Mouse (Mus musculus) intestine, embryonic 16.5 days (tissue): ENCODE data around the gene Upk3bl. TPM values are rescaled to one million over a fixed set of nuclear protein-coding genes. Genes with fewer than 3 reads are reported as not detected.

Experiments
- ATAC-seq: fragments of 200-750 bp; cut with Nextera tagmentation; 2 replicates; pipeline ENCODE4 v1.8.0; 2017; ENCODE audit warnings: moderate TSS enrichment, moderate library complexity
- H3K27ac ChIP-seq: fragments of 300-500 bp; sonication (generic); 2 replicates; pipeline ENCODE4 v1.5.1; 2014; ENCODE audit warnings: mild to moderate bottlenecking, low read length
- H3K27me3 ChIP-seq: fragments of 300-500 bp; sonication (generic); replicated peaks from 2 replicates; pipeline ENCODE4 v1.6.1; 2014; ENCODE audit warnings: low read length, control low read depth, mixed read lengths; ENCODE audit not compliant: control insufficient read depth, insufficient read depth
- H3K36me3 ChIP-seq: fragments of 300-500 bp; sonication (generic); 2 replicates; pipeline ENCODE4 v1.6.1; 2014; ENCODE audit warnings: low read length, control low read depth; ENCODE audit not compliant: control insufficient read depth, insufficient read depth
- H3K4me1 ChIP-seq: fragments of 300-500 bp; sonication (generic); 2 replicates; pipeline ENCODE4 v1.6.1; 2014; ENCODE audit warnings: low read length, control low read depth, mixed read lengths; ENCODE audit not compliant: control insufficient read depth, insufficient read depth
- H3K4me2 ChIP-seq: fragments of 300-500 bp; sonication (generic); 2 replicates; pipeline ENCODE4 v1.6.1; 2014; ENCODE audit warnings: low read depth, low read length, control low read depth
- H3K4me3 ChIP-seq: fragments of 300-500 bp; sonication (generic); 2 replicates; pipeline ENCODE4 v1.5.1; 2014; ENCODE audit warnings: mild to moderate bottlenecking, low read length
- H3K9ac ChIP-seq: fragments of 300-500 bp; sonication (generic); 2 replicates; pipeline ENCODE4 v1.6.1; 2014; ENCODE audit warnings: low read depth, low read length
- H3K9me3 ChIP-seq: fragments of 300-500 bp; sonication (generic); 2 replicates; pipeline ENCODE4 v1.6.1; 2016; ENCODE audit warnings: low read length, control low read depth; ENCODE audit not compliant: control insufficient read depth
- WGBS: fragments of 180-500 bp; shearing (Covaris S2); extraction: QIAGEN DNeasy Blood & Tissue Kit; methylation state at CpG from one replicate; pipeline ENCODE4 v1.1.7; 2014; 5-methylcytosine and 5-hydroxymethylcytosine counted together
- polyA plus RNA-seq: library from polyadenylated mRNA; unstranded; fragments of >200 nt; fragmentation: Nextera tagmentation; extraction: Ambion mirVana; gene quantifications from 2 replicates; pipeline ENCODE4 v1.2.1, GENCODE M21; 2015

Upk3bl gene
- polyA plus RNA-seq, 1 experiment from 2014 or later, result 2.3 TPM

DNA sequence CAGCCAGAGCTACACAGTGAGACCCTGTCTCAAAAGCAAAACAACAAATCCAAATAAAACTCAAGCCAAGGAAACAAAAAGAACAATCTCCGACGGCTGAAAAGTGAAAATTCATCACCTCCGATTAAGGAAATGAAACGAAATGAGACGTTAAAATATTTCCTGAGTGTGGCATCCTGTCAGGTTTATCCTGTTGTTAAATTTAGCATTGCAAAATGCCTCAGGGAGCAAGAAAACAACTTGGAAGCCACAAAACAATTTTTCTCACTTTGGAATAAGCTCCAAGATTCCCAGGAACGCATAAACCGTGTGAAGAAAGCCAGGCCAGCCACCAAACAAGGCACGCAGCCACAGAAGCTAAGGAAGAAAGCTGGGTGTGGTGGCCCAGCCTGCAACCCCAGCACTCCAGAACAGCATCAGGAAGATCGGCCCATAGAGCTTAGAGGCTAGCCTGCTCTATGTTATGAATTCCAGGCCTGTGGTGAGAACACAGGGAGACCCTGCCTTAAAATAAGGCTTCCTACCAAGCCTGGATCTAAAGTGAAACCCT, 22.8 kb downstream of the Upk3bl start:
- no peak overlapping the region for H3K4me2 ChIP-seq
- no peaks in the 10 kb centered on the region for H3K27me3 ChIP-seq
- WGBS, result 83% methylated on average over 9 of the region's 9 CpGs
- H3K4me1 ChIP-seq, result peaks cover 8% of the 10 kb centered on the region
- no peak for ATAC-seq
- H3K4me3 ChIP-seq, result no peak overlapping the region
- H3K9me3 ChIP-seq, result no peaks in the 10 kb centered on the region
- H3K9ac ChIP-seq, result no peak overlapping the region
- H3K27ac ChIP-seq, result 0 out of 2 replicates have a peak overlapping the region, but pooled peaks have one; percentile 45
- no peaks in the 10 kb centered on the region for H3K36me3 ChIP-seq

DNA sequence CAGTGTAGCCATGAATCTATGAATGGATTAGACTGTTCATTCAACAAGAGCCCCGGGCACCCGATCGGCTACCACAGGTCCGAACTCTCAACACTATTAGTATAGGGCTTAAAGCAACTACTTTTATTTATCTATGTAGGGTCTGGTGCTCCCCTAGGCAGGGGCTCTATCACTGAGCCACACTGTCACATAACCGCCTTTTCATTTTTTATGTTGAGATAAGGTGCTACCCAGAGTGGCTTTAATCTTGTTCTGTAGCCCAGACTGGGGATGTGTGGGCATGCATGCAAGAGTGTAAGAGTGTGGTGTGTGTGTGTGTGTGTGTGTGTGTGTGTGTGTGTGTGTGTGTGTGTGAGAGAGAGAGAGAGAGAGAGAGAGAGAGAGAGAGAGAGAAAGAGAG, 23.8 kb downstream of the Upk3bl start:
- no peak overlapping the region for H3K4me3 ChIP-seq
- no peak overlapping the region for H3K27ac ChIP-seq
- ATAC-seq, result no peak
- no peak overlapping the region for H3K9ac ChIP-seq
- no peaks in the 10 kb centered on the region for H3K36me3 ChIP-seq
- 93% methylated on average over 5 of the region's 5 CpGs for whole genome bisulfite sequencing
- H3K4me2 ChIP-seq, result no peak overlapping the region
- H3K4me1 ChIP-seq, result peaks cover 8% of the 10 kb centered on the region
- no peaks in the 10 kb centered on the region for H3K27me3 ChIP-seq
- no peaks in the 10 kb centered on the region for H3K9me3 ChIP-seq

DNA sequence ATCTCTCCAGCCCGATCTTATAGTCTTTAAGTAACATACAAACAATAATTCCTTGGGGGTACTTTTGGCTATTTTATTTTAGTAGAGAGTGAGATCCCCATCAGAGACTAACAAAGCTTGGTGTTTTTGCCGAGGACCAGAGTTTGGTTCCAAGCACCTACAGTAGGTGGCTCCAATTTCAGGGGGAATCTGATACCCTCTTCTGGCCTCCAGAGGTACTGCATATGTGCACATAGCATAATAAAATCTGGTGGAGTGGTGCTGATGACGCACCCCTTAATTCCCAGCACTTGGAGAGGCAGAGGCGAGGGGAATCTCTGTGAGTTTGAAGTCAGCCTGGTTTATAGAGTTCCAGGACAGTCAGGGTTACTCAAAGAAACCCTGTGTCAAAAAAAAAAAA, 28.1 kb downstream of the Upk3bl start:
- ATAC-seq, result no peak
- no peaks in the 10 kb centered on the region for H3K9me3 ChIP-seq
- H3K4me3 ChIP-seq, result no peak overlapping the region
- H3K4me1 ChIP-seq, result peaks cover 9% of the 10 kb centered on the region
- H3K36me3 ChIP-seq, result no peaks in the 10 kb centered on the region
- H3K4me2 ChIP-seq, result no peak overlapping the region
- no peak overlapping the region for H3K9ac ChIP-seq
- no peak overlapping the region for H3K27ac ChIP-seq
- no peaks in the 10 kb centered on the region for H3K27me3 ChIP-seq
- WGBS, result 82% methylated on average over 4 of the region's 4 CpGs

DNA sequence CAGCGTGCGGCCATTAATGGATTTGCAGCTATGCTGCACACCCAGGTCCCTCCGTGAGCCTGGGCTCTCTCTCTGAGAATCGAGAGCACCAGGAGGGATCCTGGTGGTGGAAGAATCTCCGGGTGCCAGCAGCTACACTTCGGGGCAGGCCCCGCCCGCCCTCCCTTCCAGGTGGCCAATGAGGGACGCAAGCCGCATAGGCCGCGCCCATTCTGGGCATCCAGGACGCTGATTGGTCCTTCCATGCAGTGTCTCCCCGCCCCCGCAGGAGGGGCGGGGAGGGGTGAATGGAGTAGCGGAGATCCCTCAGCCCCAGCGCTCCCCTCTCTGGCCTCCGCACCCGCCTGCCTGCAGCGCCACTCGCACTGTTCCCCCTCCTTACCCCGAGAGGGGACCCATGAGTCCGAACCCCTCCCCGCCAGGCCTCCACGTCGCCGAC, 29.4 kb downstream of the Upk3bl start, which contains the start of gene Rasa4:
TSS of gene Rasa4 (plus strand) at position 248 of the 439 bp plus-strand sequence.
- peak within 1 kb of the TSS; percentile 71 for H3K4me3 ChIP-seq
- ATAC-seq, result peak; percentile 95
- H3K9me3 ChIP-seq, result no peaks in the 10 kb centered on the region
- H3K4me2 ChIP-seq, result peak within 1 kb of the TSS; percentile 82
- no peaks in the 10 kb centered on the region for H3K27me3 ChIP-seq
- 0% methylated on average over 28 of the region's 28 CpGs for WGBS
- peaks cover 9% of the 10 kb centered on the region for H3K4me1 ChIP-seq
- peak within 1 kb of the TSS; percentile 66 for H3K27ac ChIP-seq
- peak within 1 kb of the TSS; percentile 72 for H3K9ac ChIP-seq
- H3K36me3 ChIP-seq, result no peaks in the 10 kb centered on the region

DNA sequence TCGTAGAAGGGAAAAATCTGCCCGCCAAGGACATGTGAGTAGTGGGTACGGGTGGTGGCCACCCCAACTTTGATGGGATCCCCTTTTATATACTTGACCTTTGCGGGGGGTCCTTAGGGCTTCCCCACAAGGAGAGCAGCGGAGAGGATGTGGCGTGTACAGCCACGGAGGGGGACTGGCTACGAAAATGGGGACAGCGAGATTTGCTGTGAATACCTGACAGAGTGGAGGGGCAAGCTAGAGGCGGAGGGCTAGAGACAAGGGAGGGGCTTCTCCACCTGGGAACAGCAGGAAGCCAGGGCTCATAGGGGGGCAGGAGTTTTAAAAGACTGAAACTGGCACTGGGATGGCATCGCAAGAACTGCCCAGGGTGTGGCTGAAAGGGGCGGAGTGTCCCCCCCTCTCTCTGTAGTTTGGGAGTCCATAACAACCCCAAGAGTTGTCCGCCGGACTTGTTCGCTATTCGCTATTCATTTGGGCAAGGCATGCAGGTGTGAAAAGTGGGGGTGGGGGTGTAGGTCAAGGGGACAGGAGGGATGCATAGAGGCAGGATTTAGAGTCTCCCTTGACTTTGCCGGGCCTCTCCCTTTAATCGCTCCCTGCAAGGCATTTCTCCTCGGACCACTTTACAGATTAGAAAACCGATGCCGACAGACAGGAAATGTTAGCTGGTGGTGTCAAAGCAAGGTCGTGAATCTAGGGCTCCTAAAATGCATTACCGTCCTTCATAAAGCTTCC, 30.0 kb downstream of the Upk3bl start:
- peak overlapping the region; percentile 66 for H3K27ac ChIP-seq
- no peaks in the 10 kb centered on the region for H3K27me3 ChIP-seq
- ATAC-seq, result peak; percentile 30
- H3K36me3 ChIP-seq, result no peaks in the 10 kb centered on the region
- peak overlapping the region; percentile 71 for H3K4me3 ChIP-seq
- H3K4me1 ChIP-seq, result peaks cover 9% of the 10 kb centered on the region
- peak overlapping the region; percentile 82 for H3K4me2 ChIP-seq
- H3K9ac ChIP-seq, result peak overlapping the region; percentile 72
- H3K9me3 ChIP-seq, result no peaks in the 10 kb centered on the region
- WGBS, result 2% methylated on average over 23 of the region's 23 CpGs

DNA sequence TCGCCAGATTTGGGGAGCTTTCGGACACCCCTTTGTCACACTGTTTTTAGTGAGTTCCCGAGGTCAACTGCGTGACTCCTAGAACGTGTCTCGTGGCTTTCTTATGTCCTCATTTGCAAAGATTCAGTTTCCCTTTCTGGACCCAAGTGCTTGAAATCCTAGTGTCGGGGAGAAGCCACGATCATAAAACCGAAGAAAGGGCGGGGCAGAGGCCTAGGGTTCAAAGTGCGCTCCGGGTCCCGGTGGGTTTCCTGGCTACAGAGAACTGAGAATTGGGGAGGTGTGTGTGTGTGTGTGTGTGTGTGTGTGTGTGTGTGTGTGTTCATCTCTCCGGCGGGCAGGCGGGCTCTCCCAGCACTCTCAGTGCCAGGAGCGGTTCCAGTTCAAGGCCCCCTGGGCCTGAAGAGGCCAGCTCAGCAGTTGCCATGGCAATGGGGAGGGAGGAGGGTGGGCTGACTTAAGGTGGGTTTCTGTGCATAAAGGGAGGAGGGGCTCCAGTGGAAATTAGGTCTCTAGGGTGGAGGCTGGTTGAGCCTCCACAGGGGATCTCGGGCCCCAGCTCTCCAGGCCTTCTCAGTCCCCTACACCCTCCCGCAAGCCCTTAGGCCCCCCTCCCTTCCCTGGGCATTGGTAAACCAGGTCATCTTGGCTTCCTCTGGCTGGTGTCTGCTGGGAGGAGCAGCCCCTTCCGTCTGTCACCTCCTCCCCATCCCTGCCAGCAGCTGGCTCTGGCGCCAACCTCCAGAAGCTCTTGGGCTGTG, 30.8 kb downstream of the Upk3bl start:
- ATAC-seq, result peak; percentile 30

DNA sequence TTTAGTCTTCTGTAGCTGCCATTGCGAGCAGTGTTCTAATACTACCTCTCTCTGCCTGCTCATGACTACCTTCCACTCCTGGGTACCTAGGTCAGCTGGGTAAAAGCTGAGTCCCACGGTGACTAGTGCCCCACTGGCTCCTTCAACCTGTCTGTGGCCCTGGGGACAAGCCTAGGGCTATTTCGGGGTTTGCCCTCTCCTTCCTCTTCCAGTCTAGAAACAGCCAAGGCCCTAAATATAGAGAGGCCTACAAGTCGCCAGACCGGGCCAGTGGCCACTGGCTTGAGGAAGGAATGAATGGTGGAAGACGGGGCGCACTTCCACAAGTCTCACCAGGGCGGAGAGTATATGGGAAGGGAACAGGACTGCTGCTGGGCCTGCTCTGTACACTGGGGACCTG, 32.0 kb downstream of the Upk3bl start:
- no peak overlapping the region for H3K4me2 ChIP-seq
- H3K4me1 ChIP-seq, result peaks cover 9% of the 10 kb centered on the region
- no peaks in the 10 kb centered on the region for H3K9me3 ChIP-seq
- no peak overlapping the region for H3K27ac ChIP-seq
- WGBS, result 92% methylated on average over 8 of the region's 8 CpGs
- H3K36me3 ChIP-seq, result no peaks in the 10 kb centered on the region
- no peak overlapping the region for H3K9ac ChIP-seq
- H3K27me3 ChIP-seq, result no peaks in the 10 kb centered on the region
- ATAC-seq, result no peak
- no peak overlapping the region for H3K4me3 ChIP-seq

More for the DNA sequence above, 30.8 kb downstream of the Upk3bl start:
- Histone ChIP-seq H3K9me3 (no peaks in the 10 kb centered on the region), H3K4me2 (peak overlapping the region; percentile 82), H3K9ac (peak overlapping the region; percentile 72), H3K27me3 (no peaks in the 10 kb centered on the region), H3K4me3 (peak overlapping the region; percentile 71), H3K36me3 (no peaks in the 10 kb centered on the region), H3K4me1 (peaks cover 9% of the 10 kb centered on the region), H3K27ac (peak overlapping the region; percentile 66)
- WGBS, result 15% methylated on average over 21 of the region's 21 CpGs

DNA sequence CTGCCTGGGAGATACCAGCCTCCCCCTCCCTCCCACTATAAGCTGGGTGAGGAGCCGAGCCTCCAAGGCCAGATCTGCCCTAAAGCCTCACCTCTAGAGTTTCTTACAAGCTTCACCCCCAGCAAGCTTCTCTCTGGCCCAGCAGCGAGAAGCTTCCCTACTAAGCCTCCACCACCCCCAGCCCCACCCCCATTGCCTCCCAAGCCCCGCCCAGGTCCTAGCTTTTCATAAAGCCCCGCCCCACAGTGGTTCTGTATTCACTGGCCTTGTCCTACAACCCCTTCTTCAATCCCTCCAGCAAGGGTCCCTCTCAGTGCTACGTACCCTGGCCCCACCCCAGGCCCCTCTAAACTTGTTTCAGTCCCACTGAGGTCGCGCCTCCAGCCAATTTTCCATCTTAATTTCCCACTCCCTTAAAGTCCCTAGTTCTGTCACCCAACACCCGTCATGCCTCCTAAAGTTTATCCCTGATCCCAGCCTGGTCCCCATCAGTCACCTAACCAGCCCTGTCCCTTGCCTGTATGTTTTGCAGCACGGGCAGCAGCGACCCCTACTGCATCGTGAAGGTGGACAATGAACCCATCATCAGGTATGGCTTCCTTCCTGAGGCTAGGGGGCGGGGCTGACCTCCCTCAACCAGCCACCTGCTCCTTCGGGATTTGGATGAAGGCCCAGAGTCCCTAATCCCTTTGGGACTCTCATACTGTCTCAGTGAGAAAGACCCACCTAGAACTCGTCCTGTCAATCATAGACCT, 34.7 kb downstream of the Upk3bl start:
- 22% methylated on average over 14 of the region's 14 CpGs for WGBS
- no peaks in the 10 kb centered on the region for H3K36me3 ChIP-seq
- H3K4me2 ChIP-seq, result no peak overlapping the region
- H3K27me3 ChIP-seq, result no peaks in the 10 kb centered on the region
- ATAC-seq, result no peak
- no peak overlapping the region for H3K27ac ChIP-seq
- H3K9me3 ChIP-seq, result no peaks in the 10 kb centered on the region
- no peak overlapping the region for H3K4me3 ChIP-seq
- peaks cover 9% of the 10 kb centered on the region for H3K4me1 ChIP-seq
- H3K9ac ChIP-seq, result no peak overlapping the region

DNA sequence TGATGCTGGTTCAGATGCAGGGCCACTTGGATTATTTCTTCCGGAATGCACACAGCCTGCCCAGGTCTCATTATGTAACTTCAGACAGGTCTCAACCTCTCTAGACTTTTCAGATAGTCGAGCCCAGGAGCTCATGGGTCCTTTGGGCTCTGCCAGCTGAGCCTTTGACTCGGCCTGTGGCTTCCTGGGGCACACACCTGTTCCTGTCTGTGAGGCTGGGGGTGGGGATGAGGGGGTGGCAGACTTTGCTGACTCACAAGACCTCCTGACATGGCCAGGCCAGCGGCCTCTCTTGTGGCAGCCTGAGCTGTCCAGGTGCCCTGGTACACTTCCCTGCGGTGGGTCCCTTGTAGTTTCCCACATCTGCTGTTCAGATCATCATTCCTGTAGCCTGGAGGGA, 37.6 kb downstream of the Upk3bl start:
- 69% methylated on average over 5 of the region's 5 CpGs for WGBS
- H3K27ac ChIP-seq, result no peak overlapping the region
- ATAC-seq, result no peak
- H3K27me3 ChIP-seq, result no peaks in the 10 kb centered on the region
- no peak overlapping the region for H3K9ac ChIP-seq
- H3K9me3 ChIP-seq, result no peaks in the 10 kb centered on the region
- no peak overlapping the region for H3K4me2 ChIP-seq
- H3K36me3 ChIP-seq, result no peaks in the 10 kb centered on the region
- no peaks in the 10 kb centered on the region for H3K4me1 ChIP-seq
- no peak overlapping the region for H3K4me3 ChIP-seq
